Mouse (Mus musculus) left cerebral cortex, postnatal 14 days (tissue): ENCODE results near the gene Nadk. TPM values are rescaled to one million over a fixed set of nuclear protein-coding genes. Genes with fewer than 3 reads are reported as not detected.

Source experiments
- DNase-seq, 2 experiments: peaks; one replicate each; pipeline ENCODE4 v3.0.0; 2021 to 2022; ENCODE audit warnings: low spot score in 2 of 2, mixed read lengths in 1 of 2
- intact Hi-C: fragments of 180-260 bp; cut with DNase I; formaldehyde crosslinking; loops from one replicate; pipeline ENCODE4 v1.15.1; 2025
- long read RNA-seq, 2 experiments: library from polyadenylated mRNA; stranded (forward); transcript quantifications; one replicate each; pipeline ENCODE4 v2.0.0; 2021
- total RNA-seq, 2 experiments: library from RNA; stranded (reverse); gene quantifications; 2 replicates each; pipeline ENCODE4 v1.2.3; 2021

Gene Nadk
- 10 to 100 TPM; 62.2 to 62.5 TPM for total RNA-seq
- long read RNA-seq, experiment 1, transcript Nadk-203 (12 exons, 3,152 nt): major isoform, 105 of 127 reads
- long read RNA-seq, experiment 1, partial matches to known transcripts: 7 of 127 reads
- long read RNA-seq, experiment 1, other reads (novel, unspliced or antisense): 15 of 127 reads
- long read RNA-seq, experiment 2, transcript Nadk-203 (12 exons, 3,152 nt): major isoform, 92 of 128 reads
- long read RNA-seq, experiment 2, partial matches to known transcripts: 14 of 128 reads
- long read RNA-seq, experiment 2, other reads (novel, unspliced or antisense): 21 of 128 reads

DNA sequence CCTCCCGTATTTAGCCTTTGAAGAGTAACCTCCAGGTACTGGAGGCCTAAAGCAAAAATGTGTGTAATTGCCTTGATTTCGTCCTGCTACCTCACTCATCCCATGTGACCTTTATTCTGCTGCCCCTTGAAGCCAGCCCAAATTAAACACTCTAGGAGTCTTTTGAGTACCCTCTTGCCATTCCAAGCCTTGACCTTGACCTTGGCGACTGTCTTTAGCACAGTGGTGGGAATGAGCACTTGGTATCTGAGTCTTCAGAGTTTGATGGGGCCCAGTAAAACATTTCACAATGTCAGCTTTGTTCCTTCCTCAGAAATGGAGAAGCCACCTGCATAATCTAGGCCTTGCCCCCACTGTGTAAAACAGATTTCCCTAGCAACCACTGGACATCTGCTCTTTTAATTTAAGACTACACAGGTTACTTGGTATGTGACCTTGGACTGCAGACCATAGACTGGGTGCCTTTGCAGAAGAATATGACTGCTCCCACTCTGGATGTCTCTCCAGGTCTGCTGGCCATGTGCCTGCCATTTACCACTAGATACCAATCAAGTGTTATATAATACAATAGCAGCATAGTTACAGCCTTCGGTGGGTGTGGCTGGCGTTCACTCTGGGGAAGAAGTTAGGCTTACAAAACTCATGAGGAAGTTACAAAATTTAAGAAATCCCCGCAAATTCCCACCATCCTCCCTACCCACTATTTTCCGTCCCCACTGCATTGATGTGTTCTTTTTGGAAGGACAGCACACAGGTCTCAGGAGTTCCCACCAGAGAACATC lies at the start of gene Nadk:
Gene Nadk (plus strand): TSS at position 718 of the 782 bp plus-strand sequence.
- DNase-seq: no peak

GRCm38 (mm10) chr4:155514810-155515209 lies 47.4 kb upstream of the Nadk start:
- DNase-seq: no peak
- intact Hi-C loops: no loop called here

More for the DNA sequence above, at the start of gene Nadk:
- intact Hi-C loops: no loop called here

GRCm38 (mm10) chr4:155517948-155518517 lies 44.1 kb upstream of the Nadk start:
- intact Hi-C loops: no loop called here
- no peak for DNase-seq

DNA sequence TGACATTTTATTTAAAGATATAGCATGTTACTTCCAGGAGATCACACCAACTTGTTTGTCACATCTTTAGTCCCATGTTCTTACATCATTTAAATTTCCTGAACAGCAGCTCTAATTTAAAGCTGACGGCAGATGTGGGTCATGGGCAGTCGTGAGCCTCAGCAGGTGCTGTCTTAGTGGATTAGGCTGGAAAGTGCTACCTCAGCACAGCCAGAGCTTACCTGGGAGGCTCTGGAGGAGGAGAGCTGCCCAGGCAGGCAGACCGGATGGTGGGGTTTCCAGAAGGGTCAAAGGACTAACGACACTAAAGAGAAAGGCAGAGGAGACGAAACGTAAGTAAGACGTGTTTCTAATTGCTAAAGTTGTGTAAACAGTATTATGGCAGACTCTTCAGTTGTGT lies 39.9 kb upstream of the Nadk start:
- DNase-seq: no peak
- intact Hi-C loops: no loop called here

DNA sequence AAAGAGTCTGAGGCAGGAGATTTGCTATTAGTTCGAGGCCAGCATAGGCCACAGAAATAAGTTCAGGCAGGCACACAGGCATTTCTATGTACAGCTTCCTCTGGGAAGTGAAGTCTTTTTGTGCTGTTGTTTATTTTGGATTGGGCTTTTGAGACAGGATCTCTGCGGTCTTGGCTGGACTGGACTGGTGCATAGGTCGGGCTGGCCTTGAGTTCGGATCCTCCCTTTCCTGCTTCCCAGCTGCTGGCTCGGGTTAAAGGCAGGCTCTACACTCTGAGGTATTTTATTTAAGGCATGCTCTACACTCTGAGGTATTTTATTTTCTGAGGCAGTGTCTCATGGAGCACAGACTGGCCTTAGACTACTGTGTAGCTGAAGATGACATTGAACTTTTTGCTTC lies 36.4 kb upstream of the Nadk start:
- intact Hi-C loops: no loop called here
- DNase-seq: no peak

DNA sequence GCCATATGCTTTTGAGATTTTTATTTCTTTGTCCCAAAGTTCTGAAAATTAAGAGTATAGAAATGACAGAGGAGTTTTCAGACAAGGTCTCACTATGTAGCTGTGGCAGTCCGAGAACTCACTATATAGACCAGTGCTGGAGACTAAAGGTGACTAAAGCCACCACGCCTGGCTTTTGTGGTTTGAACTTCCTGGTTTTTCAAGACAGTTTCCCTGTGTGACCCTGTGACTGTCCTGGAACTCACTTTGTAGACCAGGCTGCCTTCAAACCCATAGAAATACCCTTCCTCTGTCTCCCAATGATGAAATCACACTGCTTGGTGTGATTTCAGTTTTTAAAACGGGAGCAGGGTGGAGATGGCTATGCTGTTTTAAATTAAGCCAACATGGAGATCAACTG lies 32.9 kb upstream of the Nadk start:
- intact Hi-C loops: no loop called here
- no peak for DNase-seq

GRCm38 (mm10) chr4:155549993-155550392 lies 12.2 kb upstream of the Nadk start:
- intact Hi-C loops: no loop called here
- no peak for DNase-seq

GRCm38 (mm10) chr4:155550446-155550845 lies 11.7 kb upstream of the Nadk start:
- intact Hi-C loops: no loop called here
- no peak for DNase-seq

- intact Hi-C loops: no loop called here
- DNase-seq: peak in 1 of 2 experiments; percentile 55
Observed at GRCm38 (mm10) chr4:155551073-155551472, 11.1 kb upstream of the Nadk start.

- no peak for DNase-seq
- intact Hi-C loops: no loop called here
Observed at GRCm38 (mm10) chr4:155552917-155553532, 9.2 kb upstream of the Nadk start.

GRCm38 (mm10) chr4:155554880-155555279 lies 7.3 kb upstream of the Nadk start:
- intact Hi-C loops: no loop called here
- no peak for DNase-seq

GRCm38 (mm10) chr4:155555464-155555863 lies 6.7 kb upstream of the Nadk start:
- no peak for DNase-seq
- intact Hi-C loops: no loop called here

GRCm38 (mm10) chr4:155559454-155559853 lies 2.7 kb upstream of the Nadk start:
- DNase-seq: no peak
- intact Hi-C loops: no loop called here

DNA sequence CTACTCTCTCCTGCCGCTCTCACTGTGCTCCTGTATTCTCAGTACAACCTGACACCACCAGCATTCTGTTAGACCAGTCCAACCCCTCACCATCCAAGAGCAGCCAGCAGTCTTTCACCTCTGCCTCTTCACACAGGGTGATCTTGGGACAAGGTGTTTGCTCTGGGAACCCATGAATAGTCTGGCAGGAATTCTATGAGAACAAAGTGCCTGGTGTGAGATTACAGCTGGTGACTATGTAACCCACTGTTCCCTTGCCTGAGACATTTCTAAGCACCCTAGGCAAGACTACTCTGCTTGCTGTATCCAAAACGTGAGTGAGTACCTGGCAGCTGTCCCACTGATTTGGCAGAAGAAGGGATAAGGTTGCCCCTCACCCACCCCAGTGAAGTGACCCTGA lies 1.2 kb upstream of the Nadk start:
- intact Hi-C loops: no loop called here
- DNase-seq: no peak

- DNase-seq: peak; percentile 41 to 56
- intact Hi-C loops: no loop called here
Observed at GRCm38 (mm10) chr4:155562725-155563399, 684 bp downstream of the Nadk start.

DNA sequence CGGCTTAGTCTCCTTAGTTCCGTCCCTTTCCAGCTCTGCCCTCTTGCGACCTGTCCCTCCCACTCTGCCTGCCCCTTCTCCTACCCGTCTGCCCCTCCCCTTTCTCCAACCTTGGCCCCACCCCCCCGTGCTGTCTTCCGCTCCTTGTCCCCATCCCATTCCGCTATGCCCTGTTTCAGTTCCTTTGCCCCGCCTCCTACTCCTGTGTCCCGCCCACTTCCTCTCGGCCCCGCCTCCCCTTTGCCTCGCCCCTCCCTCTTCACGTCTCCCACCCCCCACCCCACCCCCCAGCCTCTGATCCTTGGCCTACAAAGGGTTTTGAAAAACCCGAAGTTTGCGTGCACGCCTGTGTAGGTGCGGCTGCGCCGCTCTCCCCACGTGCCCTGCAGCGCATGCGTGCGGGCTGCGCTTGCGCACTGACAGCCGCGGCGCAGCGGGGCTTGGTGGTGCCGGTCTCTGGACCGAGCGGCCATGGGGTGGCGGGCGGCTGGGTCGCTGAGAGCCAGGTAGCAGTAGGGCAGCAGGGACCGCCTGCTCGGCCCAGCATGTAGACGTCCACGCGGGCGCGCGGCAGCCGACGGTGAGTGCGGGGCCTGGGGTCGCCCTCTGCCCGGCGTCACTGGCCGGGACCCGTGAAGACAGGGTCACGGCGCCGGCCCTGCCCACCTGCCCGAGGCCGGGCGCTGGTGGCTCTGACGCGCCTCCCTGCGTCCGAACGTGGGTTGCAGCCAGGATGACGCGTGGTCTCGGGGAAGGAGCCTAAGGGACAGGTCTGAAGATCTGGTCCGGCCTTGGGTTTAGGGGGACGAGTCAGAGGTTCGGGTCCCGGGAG lies 1.4 kb downstream of the Nadk start:
- peak; percentile 92 to 94 for DNase-seq
- intact Hi-C loops: no loop called here

DNA sequence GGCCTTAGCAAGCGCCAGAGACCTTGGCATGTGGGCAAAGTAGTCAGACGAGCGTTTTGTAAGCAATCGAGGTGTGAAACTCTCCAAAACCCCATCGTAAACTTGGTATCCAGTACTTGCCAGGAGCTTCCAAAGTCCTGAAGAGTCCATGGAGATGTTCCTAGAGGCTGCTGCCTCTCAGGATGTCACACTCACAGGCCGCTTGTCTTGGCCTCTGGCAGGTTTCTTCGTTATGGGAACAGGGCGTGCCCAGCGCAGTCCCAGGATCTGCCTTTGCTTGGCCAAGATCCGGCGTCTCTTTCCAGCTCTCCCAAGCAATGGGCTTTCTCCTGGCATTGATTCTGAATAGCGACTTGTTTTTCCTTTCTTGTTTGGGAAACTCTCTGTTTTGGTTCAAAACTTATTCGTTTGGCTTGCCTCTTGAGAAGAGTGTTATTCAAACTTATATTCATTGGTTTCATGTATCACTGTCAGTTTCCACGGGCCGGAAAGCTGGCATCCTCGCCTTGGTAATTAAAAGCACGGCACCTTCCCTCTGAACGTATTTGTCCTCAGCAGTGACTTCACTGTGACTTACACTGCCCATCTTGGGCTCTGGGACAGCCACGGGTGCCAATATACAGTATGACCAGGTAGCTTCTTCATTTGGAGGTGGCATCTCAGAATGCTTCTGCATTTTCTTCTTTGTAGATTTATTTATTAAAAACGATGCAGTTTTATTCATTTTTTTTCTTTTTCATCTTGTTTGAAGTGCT lies 2.3 kb downstream of the Nadk start:
- peak; percentile 27 to 35 for DNase-seq
- intact Hi-C loops: no loop called here

DNA sequence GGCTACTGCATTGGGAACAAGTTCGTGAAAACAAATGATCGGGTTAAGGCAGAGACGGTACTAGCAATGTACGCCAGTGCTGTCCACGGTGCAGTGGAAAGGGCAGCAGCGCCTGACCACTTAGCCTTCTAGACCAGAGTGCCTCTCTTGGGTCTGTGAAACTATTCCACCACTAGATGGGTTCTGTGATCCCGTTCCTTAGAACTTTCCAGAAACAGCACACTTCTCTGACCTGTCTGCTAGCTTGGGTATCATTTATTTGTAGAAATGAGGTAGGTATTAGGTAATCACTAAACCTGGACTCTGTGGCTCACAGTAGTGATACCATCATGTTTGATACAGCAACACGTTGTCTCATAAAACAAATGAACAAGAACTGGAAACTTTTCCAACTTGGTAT lies 4.4 kb downstream of the Nadk start:
- no peak for DNase-seq
- intact Hi-C loops: no loop called here
